Mouse (Mus musculus) adrenal gland, adult (tissue): ENCODE results near the gene Pdc.
A peak's percentile ranks its signal among the peaks of the same experiment; 100 is the strongest.
"Not testable (repeated sequence)": the region's sequence is repeated elsewhere in the genome, so short reads cannot be mapped to it uniquely, and the experiment has no call there.

Experiments used
- DNase-seq, 2 experiments: peaks; one replicate each; pipeline ENCODE4 v3.0.0; 2022 to 2023; ENCODE audit warnings: low spot score in 1 of 2; ENCODE audit not compliant: inconsistent age in 2 of 2

The Pdc gene

GRCm38 (mm10) chr1:150319205-150319604 is at the start of gene Pdc:
Gene Pdc, plus strand, starts transcription at chr1:150319417.
- no peak for DNase-seq

GRCm38 (mm10) chr1:150294051-150294450 is 25.2 kb upstream of the Pdc start:
- not testable (repeated sequence) for DNase-seq

DNA sequence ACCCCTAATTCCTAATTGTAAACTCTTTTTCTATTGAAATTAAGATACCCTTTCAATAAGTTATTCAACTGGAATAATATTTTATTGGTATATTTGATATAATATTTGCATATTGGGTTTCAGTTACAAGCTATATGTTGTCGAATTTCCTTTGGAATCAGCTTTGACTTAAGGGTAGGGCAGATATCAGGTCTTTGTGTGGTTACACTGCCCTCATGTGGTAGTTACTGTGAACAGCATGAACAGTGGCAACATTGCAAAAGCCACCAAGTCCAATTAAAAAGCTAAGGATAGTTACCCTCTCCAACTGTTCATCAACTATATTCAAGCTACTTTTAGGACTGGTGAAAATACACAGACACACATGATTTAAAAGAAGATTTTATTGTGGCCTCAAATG is 11.6 kb upstream of the Pdc start:
- peak in 1 of 2 experiments; percentile 41 for DNase-seq

DNA sequence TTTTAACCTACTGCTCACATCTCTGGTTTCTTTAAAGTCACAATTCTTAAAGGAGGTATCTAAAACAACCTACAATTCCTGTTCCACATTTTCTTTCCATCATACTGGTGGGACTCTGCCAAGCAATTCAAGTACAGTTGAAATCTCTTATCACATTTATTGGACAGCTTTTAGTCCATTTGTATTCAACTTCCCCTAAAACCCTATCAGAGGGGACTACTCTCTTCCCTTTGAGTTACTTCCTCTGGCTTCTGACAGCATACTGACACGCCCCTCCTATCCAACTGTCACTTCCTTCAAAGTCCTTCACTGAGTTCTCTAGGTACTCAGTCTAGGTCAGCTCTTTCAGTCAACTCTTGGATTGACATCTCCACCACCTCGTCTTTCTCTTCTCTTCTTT is 15.9 kb downstream of the Pdc start:
- DNase-seq, result no peak

- DNase-seq, result no peak
These were observed 41.6 kb downstream of the Pdc start for GRCm38 (mm10) chr1:150360864-150361263.

- no peak for DNase-seq
These were observed 53.7 kb downstream of the Pdc start for GRCm38 (mm10) chr1:150372895-150373294.

- DNase-seq, result no peak
These were observed 55.0 kb downstream of the Pdc start for GRCm38 (mm10) chr1:150374247-150374646.
